Mouse (Mus musculus): ENCODE measurements around the gene Cnn2.

Cnn2 gene

DNA sequence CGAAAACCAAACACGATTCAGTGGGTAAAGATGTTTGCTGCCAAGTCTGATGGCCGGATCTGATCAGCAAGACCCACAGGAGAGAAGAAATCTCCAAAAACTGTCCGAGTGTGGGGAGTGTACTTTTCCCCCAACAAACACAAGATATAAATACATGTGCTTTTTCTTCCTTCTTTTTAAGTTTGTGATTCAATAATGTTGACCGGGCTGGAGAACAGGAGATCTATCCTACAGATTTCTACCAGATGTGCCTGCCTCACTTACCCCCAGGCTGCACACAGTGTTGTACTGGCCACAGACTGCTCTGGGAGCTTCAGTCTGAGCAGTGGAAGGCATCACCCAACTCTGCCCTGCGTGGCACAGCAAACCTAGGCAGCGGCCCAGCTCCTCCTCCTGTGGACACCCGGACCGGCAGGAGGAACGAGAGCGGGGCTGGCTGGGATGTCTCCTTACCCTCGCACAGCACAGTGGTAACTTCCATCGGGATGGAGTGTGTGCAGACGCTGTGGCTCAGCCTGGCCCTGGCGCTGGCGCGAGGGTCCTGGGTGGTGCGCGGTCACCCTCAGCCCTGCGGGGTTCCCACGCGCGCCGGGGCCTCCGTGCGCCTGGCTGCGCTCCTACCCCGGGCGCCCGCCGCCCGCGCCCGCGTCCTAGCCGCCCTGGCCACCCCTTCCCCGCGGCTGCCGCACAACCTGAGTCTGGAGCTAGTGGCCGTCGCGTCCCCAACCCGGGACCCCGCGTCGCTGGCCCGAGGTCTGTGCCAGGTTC, 17.8 kb upstream of the Cnn2 start, which contains the start of gene Grin3b:
Grin3b (plus strand) TSS at position 301 of the 768 bp plus-strand sequence.
- peak; percentile 35 to 58 for DNase-seq

DNA sequence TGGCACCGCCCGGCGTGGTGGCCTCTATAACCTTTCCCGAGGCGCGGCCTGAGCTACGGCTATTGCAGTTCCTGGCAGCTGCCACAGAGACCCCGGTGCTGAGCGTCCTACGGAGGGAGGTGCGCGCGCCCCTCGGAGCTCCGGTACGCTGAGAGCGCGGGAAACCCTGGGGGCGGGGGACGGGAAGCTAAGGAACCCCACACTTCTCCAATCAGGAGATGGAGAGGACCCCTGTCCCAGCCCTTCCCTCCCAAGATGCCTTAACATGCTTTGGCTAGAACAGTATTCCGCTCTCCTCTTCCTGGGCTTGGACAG, 17.2 kb upstream of the Cnn2 start:
- DNase-seq = peak; percentile 44 to 61

DNA sequence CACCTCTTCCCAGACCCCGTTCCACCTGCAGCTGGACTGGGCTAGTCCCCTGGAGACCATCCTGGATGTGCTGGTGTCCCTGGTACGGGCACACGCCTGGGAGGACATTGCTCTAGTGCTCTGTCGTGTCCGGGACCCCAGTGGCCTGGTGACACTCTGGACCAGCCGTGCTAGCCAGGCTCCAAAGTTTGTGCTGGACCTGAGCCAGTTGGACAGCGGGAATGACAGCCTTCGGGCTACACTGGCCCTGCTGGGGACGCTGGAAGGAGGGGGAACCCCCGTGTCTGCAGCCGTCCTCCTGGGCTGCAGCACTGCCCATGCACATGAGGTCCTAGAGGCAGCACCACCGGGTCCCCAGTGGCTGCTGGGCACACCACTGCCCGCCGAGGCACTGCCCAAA, 15.6 kb upstream of the Cnn2 start:
- peak; percentile 51 to 60 for DNase-seq

DNA sequence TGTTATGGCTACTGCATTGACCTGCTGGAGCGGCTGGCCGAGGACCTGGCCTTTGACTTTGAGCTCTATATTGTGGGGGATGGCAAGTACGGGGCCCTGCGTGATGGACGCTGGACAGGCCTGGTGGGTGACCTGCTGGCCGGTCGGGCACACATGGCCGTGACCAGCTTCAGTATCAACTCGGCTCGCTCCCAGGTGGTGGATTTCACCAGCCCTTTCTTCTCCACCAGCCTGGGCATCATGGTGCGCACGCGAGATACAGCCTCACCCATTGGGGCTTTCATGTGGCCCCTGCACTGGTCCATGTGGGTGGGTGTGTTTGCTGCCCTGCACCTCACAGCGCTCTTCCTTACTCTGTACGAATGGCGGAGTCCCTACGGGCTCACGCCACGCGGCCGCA, 14.3 kb upstream of the Cnn2 start:
- no peak for DNase-seq

DNA sequence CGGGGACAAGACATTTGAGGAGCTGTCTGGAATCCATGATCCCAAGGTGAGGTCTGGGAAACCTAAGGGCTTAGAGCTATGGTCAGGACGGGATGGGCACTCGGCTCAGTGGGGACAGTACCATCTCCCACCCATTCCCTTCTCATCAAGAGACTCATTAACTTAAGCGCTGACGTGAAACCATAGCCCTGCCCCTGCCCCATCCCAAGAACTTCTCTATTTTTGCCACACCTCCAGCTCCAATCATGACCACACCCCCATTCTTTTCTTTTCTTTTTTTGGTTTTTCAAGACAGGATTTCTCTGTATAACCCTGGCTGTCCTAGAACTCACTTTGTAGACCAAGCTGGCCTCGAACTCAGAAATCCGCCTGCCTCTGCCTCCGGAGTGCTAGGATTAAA, 13.7 kb upstream of the Cnn2 start:
- DNase-seq = no peak

DNA sequence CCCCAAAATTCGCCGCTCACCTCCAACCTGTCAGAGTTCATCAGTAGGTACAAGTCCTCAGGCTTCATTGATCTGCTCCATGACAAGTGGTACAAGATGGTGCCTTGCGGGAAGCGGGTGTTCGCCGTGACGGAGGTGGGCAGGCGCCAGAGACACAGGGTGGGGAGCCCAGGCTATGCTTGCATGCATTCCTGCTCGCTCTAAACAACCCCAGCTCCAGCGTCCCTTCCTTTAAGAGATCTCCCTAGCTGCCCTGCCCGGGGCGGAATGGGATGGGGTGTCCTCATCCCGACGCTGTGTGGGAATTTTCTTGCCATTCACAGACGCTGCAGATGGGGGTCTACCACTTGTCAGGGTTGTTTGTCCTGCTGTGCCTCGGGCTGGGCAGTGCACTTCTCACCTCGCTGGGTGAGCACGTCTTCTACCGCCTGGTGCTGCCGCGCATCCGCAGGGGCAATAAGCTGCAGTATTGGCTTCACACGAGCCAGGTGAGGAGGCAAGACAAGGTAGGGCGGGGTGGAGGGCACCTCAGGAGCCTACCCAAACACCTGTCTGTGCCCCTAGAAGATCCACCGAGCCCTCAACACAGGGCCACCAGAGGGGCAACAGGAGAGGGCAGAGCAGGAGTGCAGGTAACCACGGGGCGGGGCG, 12.2 kb upstream of the Cnn2 start:
- no peak for DNase-seq

DNA sequence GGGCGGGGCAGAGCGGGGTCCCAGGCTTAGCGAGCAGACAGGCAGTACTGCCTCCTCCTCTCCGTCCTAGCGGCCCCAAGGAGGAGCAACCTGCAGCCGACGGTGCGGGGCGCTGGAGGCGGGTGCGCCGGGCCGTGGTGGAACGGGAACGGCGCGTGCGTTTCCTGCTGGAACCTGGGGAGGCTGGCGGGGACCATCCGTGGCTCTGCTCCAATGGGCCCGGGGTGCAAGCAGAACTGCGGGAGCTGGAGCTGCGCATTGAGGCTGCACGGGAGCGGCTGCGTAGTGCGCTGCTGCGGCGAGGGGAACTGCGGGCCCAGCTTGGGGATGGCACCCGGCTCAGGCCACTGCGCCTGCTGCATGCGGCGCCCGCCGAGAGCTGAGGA, 11.7 kb upstream of the Cnn2 start:
- DNase-seq = no peak

DNA sequence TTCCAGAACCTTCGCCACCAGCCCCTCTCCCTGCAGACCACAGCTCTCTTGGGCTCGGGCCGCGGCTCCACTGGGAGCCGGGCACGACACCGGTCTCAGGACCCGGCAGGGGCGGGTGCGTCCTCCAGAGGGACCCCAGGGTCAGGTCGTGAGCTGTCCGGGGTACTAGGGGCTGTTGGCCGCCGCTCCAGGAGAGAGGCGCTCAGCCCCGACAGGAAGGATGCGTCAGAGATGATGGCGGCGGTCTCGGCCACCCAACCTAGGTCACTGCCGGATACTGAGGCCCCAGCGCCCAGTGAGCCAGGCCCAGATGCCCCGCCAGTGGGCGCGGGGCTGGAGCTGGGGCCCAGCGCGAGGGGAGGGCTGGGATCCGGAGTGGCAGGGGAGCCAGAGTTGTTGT, 11.1 kb upstream of the Cnn2 start:
- DNase-seq = no peak

DNA sequence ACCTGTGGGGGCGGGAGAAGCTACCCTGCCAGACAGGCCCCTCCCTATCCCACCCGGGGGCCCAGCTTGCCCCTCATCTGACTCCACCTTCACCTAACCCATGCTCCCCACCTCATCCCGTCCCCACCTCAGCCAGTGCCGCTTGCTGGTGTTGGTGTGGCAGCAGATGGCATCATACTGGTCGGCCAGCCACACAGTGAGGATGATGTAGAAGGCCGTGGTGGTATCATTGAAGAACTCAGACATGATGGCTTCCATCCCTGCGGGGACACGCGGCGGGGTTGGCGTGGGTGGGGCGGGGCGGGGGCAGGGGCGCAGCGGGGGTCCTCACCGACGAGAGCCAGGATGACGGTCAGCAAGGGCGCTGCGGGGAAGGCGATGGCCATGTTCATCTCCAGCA, 10.3 kb upstream of the Cnn2 start:
- no peak for DNase-seq

DNA sequence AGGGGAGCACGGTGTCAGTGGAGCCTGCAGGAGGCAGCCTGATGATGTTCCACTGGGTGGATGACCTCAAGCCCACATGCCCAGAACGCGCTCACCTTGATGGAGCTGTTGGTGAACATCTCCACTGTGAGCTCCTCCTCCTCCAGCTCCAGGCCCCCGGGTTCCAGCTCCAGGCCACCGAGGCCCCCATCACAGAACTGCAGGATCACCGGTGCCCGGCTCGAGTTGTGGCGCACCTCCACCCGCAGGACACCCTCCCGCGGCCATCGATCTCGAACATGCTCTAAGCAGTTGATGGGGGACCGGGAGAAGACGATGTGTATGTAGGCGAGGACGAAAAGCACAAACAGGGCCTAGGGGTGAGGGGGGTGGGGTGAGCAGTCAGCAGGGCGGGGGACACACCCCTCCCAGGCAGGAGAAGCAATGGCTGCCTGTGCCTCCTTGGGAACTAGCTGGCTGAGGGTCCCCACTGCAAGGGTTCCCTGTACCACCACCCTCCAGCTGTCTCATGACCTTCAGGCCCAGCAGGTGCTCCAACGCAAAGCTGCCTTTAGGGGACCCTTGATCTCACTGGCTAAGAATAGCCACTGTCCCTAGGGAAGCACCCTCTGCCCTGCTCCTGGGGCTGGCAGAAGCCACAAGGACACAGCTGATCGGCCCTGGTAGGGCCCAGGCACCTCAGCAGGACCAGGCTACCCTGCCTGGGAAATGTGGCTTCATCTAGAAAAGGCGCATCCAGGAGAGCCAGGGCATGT, 8.8 kb upstream of the Cnn2 start:
- no peak for DNase-seq

DNA sequence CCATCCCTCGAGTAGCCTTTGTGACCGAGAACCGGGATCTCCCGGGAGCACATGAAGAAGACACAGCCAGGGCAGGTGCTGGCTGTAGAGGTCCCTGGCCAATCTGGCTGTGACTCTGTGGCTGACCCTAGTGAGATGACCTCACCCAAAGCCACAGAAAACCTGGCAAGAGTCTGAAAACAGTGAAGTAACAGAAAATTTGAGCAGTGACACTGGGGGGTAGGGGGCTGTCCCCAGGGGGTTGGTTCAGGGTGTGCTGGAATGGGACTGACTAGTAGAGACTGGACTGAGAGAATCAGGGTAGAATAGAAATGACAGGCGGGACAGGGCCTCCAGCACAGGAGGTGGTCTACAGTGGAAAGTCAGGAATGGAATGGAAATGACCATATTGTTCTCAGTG, 5.2 kb upstream of the Cnn2 start:
- DNase-seq = no peak

DNA sequence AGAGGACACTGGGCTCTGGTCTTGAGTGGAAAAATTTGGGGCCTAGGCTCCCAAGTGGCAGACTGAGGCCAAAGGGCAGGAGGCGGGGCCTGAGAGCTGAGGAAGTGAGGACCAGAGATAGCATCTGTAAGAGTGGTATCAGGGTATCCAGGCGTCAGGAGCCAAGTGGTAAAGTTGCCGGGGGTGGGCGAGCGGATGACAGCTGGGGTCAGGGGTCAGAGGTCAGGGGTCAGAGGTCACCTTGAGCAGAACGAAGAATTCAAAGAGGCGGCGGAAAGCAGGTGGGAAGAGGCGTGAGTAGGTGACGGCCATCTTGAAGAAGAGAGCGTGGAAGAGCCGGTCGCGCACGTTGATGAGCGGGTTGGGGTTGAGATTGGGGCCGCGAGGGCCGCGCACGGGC, 4.7 kb upstream of the Cnn2 start:
- peak; percentile 74 to 81 for DNase-seq

DNA sequence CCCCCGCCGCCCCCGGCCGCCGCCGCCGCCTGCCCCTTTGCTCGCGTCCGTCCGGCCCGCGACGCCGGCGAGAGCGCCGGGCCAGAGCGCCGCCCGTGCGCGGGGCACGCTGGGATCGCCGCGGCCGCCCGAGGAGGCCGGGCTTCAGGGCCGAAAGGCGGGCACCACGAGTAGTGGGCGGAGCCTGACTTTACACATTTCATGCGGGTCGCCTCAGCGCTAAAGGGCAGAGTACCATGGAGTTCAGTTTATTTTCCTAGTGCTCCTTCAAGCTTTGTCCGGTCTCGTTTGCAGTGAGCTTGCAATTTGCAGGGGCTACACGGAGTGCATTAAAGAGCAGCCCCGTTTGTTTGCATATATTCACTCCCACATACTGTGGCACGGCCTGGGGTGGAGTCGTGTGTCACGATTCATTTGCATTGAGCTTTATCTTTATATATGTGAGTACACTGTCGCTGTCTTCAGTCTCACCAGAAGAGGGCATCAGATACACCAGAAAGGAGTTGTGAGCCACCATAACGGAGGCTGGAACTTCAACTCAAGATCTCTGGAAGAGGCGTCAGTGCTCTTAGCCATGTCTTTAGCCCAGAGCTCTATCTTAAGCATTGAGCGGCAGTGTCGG, 4.1 kb upstream of the Cnn2 start, which contains the start of gene Tmem259:
Tmem259 (minus strand) TSS at position 136 of the 622 bp plus-strand sequence.
- DNase-seq = peak; percentile 91 to 95

DNA sequence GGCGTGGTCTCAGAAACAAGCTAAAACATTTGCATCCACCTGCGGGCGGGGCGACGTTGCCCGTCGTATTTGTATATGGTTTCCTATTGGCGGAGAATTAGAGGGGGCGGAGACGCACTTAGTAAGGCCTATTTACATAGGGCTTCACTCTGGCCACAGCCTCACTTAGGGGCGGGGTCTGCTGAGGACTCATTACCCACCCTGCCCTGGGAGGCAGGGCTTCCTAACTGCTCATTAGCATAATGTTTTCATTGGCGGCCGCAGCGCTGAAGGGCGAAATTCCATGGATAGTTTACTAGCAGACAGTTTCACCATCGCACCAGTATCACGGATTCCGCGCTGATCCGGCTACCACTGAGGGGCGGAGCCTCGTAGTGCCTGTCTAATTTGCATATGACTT, 3.5 kb upstream of the Cnn2 start:
- peak; percentile 94 to 98 for DNase-seq

DNA sequence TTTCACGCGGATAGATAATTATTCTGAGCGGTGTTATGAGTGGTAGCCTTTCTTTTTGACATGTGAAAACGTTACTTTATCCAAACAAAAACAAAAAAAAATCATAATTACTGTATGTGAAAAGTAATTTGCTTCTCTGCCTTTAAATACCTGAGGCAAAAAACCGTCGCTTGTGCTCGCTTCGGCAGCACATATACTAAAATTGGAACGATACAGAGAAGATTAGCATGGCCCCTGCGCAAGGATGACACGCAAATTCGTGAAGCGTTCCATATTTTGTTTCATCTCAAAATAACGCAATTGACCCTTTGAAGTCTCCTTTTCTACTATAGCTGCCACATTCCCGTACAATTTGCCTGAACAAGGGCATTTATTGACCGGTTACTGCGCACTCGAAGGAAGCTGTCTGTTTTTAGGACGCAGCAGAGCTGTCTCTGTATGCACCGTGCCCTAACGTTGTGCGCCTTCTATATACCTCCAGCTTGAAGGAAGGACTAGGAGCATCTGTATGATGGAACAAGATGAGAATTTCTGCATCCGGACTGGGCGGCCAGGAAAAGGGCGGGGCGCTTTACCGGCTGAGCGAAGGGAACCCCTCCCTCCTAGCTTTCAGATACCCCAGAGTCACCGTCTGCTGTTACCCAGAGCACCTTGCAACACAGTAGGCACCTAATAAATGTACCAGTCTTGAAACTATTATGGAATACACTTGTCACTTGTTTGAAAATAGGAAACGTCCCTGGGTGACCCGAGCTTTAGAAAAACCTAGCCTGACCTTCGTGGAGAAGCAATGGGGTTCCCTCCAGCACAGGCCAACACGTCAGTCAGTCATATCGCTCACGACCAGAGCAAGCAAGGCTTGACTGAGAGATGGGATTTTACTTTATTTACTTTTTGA, 2.8 kb upstream of the Cnn2 start:
- peak; percentile 61 to 80 for DNase-seq

DNA sequence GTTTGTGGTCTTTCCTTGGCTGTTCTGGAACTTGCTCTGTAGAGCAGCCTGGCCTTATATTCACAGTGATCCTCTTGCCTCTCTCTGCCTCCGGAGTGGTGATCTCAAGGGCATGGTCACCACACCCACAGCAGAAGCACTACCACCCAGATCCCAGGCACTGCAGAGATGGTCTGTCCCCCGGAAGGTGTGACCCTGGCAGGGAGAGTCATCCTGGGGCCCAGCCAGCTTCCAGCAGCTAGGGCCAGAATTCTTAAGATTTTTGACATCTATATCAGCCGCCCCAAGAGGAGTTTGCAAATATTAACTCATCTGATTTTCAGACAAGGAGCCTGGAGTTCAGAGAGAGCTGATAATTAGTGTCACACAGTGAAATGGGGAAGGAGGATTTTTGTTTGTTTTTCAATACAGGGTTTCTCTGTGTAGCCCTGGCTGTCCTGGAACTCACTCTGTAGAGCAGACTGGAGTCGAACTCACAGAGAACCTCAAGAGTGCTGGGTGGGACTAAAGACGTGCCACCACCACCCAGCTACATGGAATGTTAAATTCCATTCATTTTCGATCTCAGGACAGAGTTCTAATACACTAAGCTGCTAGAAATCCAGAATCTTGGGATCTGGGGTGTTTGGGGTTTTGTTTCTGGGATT, 2.0 kb upstream of the Cnn2 start:
- DNase-seq = peak in 1 of 2 experiments; percentile 39

DNA sequence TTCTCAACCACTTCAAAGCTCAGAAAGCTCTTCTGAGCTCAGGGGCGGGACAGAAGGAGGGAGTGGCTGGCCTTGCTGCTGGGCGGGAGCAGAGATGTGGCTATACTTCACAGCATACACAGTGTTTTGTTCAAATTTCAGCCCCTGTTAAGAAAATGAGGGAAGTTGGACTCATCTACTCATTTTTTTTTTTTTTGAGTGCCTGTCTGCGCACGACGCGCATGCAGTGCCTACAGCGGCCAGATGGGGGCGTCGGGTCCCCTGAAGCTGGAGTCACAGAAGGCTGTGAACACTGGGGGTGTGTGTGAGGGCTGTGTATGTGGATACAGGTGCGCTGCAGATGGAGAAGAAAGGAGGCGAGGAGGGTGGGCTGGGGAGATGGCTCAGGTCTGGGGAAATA, 1.4 kb upstream of the Cnn2 start:
- DNase-seq = peak; percentile 94 to 96

DNA sequence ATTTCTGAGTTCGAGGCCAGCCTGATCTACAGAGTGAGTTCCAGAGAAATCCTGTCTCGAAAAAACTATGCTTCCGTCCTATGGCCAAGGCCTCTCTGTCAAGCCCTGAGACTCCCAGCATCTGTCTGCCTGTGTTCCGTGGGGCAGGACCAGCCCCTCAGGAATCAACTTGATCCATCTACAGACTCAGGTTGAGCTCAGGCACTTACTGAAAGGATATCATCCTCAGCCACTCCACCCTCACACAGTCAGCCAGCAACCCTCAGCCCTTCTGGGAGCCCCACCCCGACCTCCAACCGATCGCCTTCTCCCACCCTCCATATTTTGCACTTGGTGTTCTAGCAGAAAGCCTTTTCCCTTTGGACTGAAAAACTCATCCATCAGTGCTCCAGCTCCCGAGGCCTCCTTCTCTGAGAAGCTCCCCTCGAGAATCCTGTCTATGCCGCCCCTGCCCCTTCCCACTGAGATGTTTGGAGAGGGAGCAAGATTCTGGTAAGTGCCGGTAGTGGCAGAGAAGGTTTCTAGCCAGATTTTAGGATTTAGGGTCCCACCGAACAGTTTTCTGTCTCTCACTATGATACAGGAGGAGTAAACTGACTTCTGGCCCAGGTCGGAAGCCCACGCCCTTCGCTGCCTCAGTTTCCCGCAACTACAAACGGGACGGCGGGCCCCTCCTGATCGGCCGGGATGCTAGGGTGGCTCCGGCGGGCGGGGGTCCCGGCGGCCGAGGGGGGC, 446 bp upstream of the Cnn2 start:
- peak in 1 of 2 experiments; percentile 44 for DNase-seq

DNA sequence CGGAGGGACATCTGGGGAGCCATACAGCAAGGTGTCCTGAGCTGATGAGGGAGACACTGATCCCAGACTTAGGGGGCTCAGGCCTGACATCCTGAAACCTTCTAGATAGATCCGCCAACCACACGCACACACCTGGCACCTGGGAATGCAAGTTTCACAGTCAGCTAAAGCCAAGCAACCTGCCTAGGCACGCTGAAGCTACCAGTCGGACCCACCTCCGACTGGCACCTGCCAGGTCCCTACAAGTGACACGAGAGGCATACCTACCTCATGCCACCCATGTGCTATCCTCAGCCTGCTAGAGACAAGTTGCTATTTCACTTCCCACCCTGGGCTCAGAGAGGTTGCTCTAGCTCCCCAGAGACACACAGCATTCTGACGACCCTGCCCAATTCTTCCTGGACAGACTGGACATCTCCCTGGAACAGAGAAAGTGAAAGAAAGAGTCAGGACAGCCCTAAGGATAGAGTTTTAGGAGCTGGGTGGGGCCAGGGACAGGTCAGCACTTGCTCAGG, 945 bp downstream of the Cnn2 start:
- no peak for DNase-seq

DNA sequence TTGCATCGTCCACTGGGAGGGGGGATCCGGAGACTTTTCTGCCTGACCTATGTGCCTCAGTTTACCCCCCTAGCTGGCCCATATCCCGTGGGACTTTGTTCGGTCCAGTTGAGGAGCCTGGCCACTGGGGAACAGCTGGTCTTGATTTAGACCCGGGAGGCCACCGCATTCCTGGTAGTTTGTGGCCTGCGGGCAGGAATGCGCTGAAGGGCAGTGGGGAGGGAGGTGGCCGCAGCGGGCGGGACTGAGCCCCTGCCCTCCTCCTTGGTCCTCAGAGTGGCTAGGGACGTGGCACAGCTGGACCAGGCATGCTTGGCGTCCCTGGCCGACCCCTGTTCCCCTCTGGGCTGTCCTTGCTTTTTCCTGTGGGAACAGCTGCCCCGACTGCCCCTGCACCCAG, 1.5 kb downstream of the Cnn2 start:
- peak; percentile 61 to 77 for DNase-seq

DNA sequence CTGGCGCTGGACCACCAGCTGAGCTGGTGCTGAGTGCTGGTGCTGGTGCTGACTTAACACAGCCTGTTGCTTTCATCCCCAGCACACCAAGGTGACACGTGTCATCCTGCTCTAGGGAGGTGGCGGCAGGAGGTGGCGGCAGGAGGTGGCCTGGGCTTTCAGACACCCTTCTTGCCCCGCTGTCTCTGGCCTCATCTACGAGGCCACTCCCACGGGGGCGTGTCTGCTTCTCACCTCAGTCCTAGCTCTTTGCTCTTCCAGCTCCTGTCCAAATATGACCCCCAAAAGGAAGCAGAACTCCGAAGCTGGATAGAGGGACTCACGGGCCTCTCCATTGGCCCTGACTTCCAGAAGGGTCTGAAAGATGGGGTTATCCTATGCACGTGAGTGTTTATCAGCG, 2.7 kb downstream of the Cnn2 start:
- no peak for DNase-seq
